Mouse (Mus musculus): Measurements from ENCODE around the gene Tssk3.

- TF ChIP-seq POLR2A (IDR thresholded peaks at IDR 0.05; ENCODE audit: borderline replicate concordance, low read depth, low read length) (no peak), CTCF (IDR thresholded peaks at IDR 0.05; ENCODE audit: low read depth, low read length) (no peak)
Measured at GRCm38 (mm10) chr4:129447778-129448563, 42.9 kb downstream of the Tssk3 start.

Measured in bone marrow macrophage, adult 2 months (primary cell).